ENCODE assay signal across 8 mouse cellular contexts in genomic region chr14:30593279-30594091, GRCm38 (mm10). TPM values are rescaled to one million over a fixed set of nuclear protein-coding genes. Genes with fewer than 3 reads are reported as not detected.
DNase-seq lines count a peak whose midpoint lies in the region; ATAC-seq lines count a peak whose summit lies in the region.

No protein-coding gene starts in this region.

- H3K9ac ChIP-seq in embryonic facial prominence, embryonic 13.5 days: peak overlapping the region; percentile 7; the same call in 1 of the 2 replicates
- H3K9ac ChIP-seq in heart, embryonic 13.5 days: peak overlapping the region; percentile 64
- peak overlapping the region; percentile 42 for H3K9ac ChIP-seq in kidney, embryonic 16.5 days (replicated peaks; ENCODE audit: low read length)
- H3K9ac ChIP-seq in liver, embryonic 16.5 days (ENCODE audit: low read depth, low read length): no peak overlapping the region
- H3K9ac ChIP-seq in neural tube, embryonic 14.5 days (replicated peaks; ENCODE audit: low read depth, low read length): no peak overlapping the region

- peak; percentile 38; the same call in 1 of the 2 replicates for ATAC-seq in embryonic facial prominence, embryonic 13.5 days (ENCODE audit: insufficient number of reproducible peaks, insufficient read depth, low FRiP score, low TSS enrichment, low read depth)
- no peak; the same call in 1 of the 2 replicates for ATAC-seq in heart, embryonic 13.5 days (ENCODE audit: extremely low read depth, insufficient number of reproducible peaks, low FRiP score, low TSS enrichment)
- ATAC-seq in kidney, embryonic 16.5 days (ENCODE audit: low FRiP score, low TSS enrichment): peak; percentile 29
- ATAC-seq in liver, embryonic 16.5 days (ENCODE audit: low read depth): peak; percentile 50
- ATAC-seq in neural tube, embryonic 14.5 days (ENCODE audit: low read depth): peak; percentile 49; the same call in 1 of the 2 replicates
- ATAC-seq in megakaryocyte-erythroid progenitor cell, adult 5-6 weeks (replicated peaks; ENCODE audit: low FRiP score, low TSS enrichment, poor library complexity, severe bottlenecking): no peak

- 47% methylated on average over 11 of the region's 11 CpGs for WGBS in embryonic facial prominence, embryonic 13.5 days
- WGBS in heart, embryonic 13.5 days: 37% methylated on average over 11 of the region's 11 CpGs
- WGBS in kidney, embryonic 16.5 days: 40% methylated on average over 11 of the region's 11 CpGs
- WGBS in liver, embryonic 16.5 days (ENCODE audit: insufficient replicate concordance): 41% methylated on average over 11 of the region's 11 CpGs
- 33% methylated on average over 11 of the region's 11 CpGs for WGBS in neural tube, embryonic 14.5 days

- no peak overlapping the region for H3K4me3 ChIP-seq in embryonic facial prominence, embryonic 13.5 days
- H3K4me3 ChIP-seq in heart, embryonic 13.5 days: no peak overlapping the region
- no peak overlapping the region for H3K4me3 ChIP-seq in kidney, embryonic 16.5 days (ENCODE audit: low read length)
- H3K4me3 ChIP-seq in liver, embryonic 16.5 days (ENCODE audit: low read depth, low read length): no peak overlapping the region
- no peak overlapping the region for H3K4me3 ChIP-seq in neural tube, embryonic 14.5 days (ENCODE audit: low read depth, low read length)

- H3K9me3 ChIP-seq in embryonic facial prominence, embryonic 13.5 days: no peaks in the 10 kb centered on the region
- no peaks in the 10 kb centered on the region for H3K9me3 ChIP-seq in heart, embryonic 13.5 days
- no peaks in the 10 kb centered on the region for H3K9me3 ChIP-seq in kidney, embryonic 16.5 days (ENCODE audit: low read length)
- H3K9me3 ChIP-seq in liver, embryonic 16.5 days (replicated peaks; ENCODE audit: control insufficient read depth, low read length): no peaks in the 10 kb centered on the region
- H3K9me3 ChIP-seq in neural tube, embryonic 14.5 days (ENCODE audit: control insufficient read depth, low read length): no peaks in the 10 kb centered on the region

- peak overlapping the region; percentile 70 for H3K27ac ChIP-seq in embryonic facial prominence, embryonic 13.5 days
- peak overlapping the region; percentile 94 for H3K27ac ChIP-seq in heart, embryonic 13.5 days (replicated peaks)
- peak overlapping the region; percentile 59 for H3K27ac ChIP-seq in kidney, embryonic 16.5 days (ENCODE audit: low read length)
- peak overlapping the region; percentile 49 for H3K27ac ChIP-seq in liver, embryonic 16.5 days (ENCODE audit: low read length)
- H3K27ac ChIP-seq in neural tube, embryonic 14.5 days (ENCODE audit: low read depth, low read length): peak overlapping the region; percentile 1; the same call in 1 of the 2 replicates

- no peaks in the 10 kb centered on the region for H3K27me3 ChIP-seq in embryonic facial prominence, embryonic 13.5 days
- no peaks in the 10 kb centered on the region for H3K27me3 ChIP-seq in heart, embryonic 13.5 days (replicated peaks)
- no peaks in the 10 kb centered on the region for H3K27me3 ChIP-seq in kidney, embryonic 16.5 days (ENCODE audit: insufficient read depth, low read length)
- H3K27me3 ChIP-seq in liver, embryonic 16.5 days (ENCODE audit: control insufficient read depth, insufficient read depth, low read depth, low read length): no peaks in the 10 kb centered on the region
- no peaks in the 10 kb centered on the region for H3K27me3 ChIP-seq in neural tube, embryonic 14.5 days (ENCODE audit: control insufficient read depth, insufficient read depth, low read length)

- peaks cover 20% of the 10 kb centered on the region for H3K4me1 ChIP-seq in embryonic facial prominence, embryonic 13.5 days
- peaks cover 42% of the 10 kb centered on the region for H3K4me1 ChIP-seq in heart, embryonic 13.5 days
- H3K4me1 ChIP-seq in kidney, embryonic 16.5 days (ENCODE audit: insufficient read depth, low read length): no peaks in the 10 kb centered on the region
- H3K4me1 ChIP-seq in liver, embryonic 16.5 days (ENCODE audit: control insufficient read depth, low read depth, low read length): peaks cover 2% of the 10 kb centered on the region
- peaks cover 13% of the 10 kb centered on the region; the same call in 1 of the 2 replicates for H3K4me1 ChIP-seq in neural tube, embryonic 14.5 days (ENCODE audit: control insufficient read depth, insufficient read depth, low read length)

- peaks cover 31% of the 10 kb centered on the region for H3K36me3 ChIP-seq in embryonic facial prominence, embryonic 13.5 days
- H3K36me3 ChIP-seq in heart, embryonic 13.5 days: peaks cover 32% of the 10 kb centered on the region
- H3K36me3 ChIP-seq in kidney, embryonic 16.5 days (ENCODE audit: insufficient read depth, low read length): peaks cover 15% of the 10 kb centered on the region
- H3K36me3 ChIP-seq in liver, embryonic 16.5 days (ENCODE audit: control insufficient read depth, insufficient read depth): no peaks in the 10 kb centered on the region
- 0 out of 2 replicates have a peak, but pooled peaks cover 2% of the 10 kb centered on the region for H3K36me3 ChIP-seq in neural tube, embryonic 14.5 days (ENCODE audit: control insufficient read depth, insufficient read depth, low read length)

- peak; percentile 69 for DNase-seq in urinary bladder, postnatal 14 days (ENCODE audit: low spot score)
- DNase-seq in urinary bladder, postnatal 36 days (ENCODE audit: low spot score in 2 of 2): no peak

- H3K4me2 ChIP-seq in embryonic facial prominence, embryonic 13.5 days: no peak overlapping the region
- peak overlapping the region; percentile 6 for H3K4me2 ChIP-seq in heart, embryonic 13.5 days
- no peak overlapping the region for H3K4me2 ChIP-seq in kidney, embryonic 16.5 days (replicated peaks; ENCODE audit: low read depth, low read length)
- no peak overlapping the region for H3K4me2 ChIP-seq in liver, embryonic 16.5 days (ENCODE audit: low read depth, low read length)
- no peak overlapping the region for H3K4me2 ChIP-seq in neural tube, embryonic 14.5 days (ENCODE audit: low read depth, low read length)

RNA-seq across cellular contexts. Expression of gene Prkcd, which starts 32.5 kb away (rescaled TPM):
- 50.9 and 52.0 TPM in 2 replicates for polyA plus RNA-seq in embryonic facial prominence, embryonic 13.5 days (2015; fragmentation: Nextera tagmentation; extraction: Ambion mirVana)
- polyA plus RNA-seq in heart, embryonic 13.5 days (2015; fragmentation: Nextera tagmentation; extraction: Ambion mirVana): 36.7 and 40.9 TPM in 2 replicates
- polyA plus RNA-seq in kidney, embryonic 16.5 days (2015; fragmentation: Nextera tagmentation; extraction: Ambion mirVana): 48.9 and 52.4 TPM in 2 replicates
- 16.3 and 16.4 TPM in 2 replicates for polyA plus RNA-seq in liver, embryonic 16.5 days (2015; fragmentation: Nextera tagmentation; extraction: Ambion mirVana)
- 20.6 and 36.6 TPM in 2 replicates for polyA plus RNA-seq in neural tube, embryonic 14.5 days (2014; fragmentation: Nextera tagmentation; extraction: Ambion mirVana)
- 33.4 and 47.3 TPM in 2 replicates for total RNA-seq in megakaryocyte-erythroid progenitor cell, adult 5-6 weeks (2014; fragmentation: Nextera tagmentation)
- 20.7 and 32.0 TPM in 2 replicates for total RNA-seq in megakaryocyte-erythroid progenitor cell, adult 5-6 weeks (2017)

RNA-seq across cellular contexts. Expression of gene Tkt, which starts 45.3 kb away (rescaled TPM):
- polyA plus RNA-seq in embryonic facial prominence, embryonic 13.5 days (2015; fragmentation: Nextera tagmentation; extraction: Ambion mirVana): 220 and 242 TPM in 2 replicates
- polyA plus RNA-seq in heart, embryonic 13.5 days (2015; fragmentation: Nextera tagmentation; extraction: Ambion mirVana): 86.2 and 96.6 TPM in 2 replicates
- 314 TPM in 2 replicates for polyA plus RNA-seq in kidney, embryonic 16.5 days (2015; fragmentation: Nextera tagmentation; extraction: Ambion mirVana)
- polyA plus RNA-seq in liver, embryonic 16.5 days (2015; fragmentation: Nextera tagmentation; extraction: Ambion mirVana): 175 and 178 TPM in 2 replicates
- polyA plus RNA-seq in neural tube, embryonic 14.5 days (2014; fragmentation: Nextera tagmentation; extraction: Ambion mirVana): 81.9 and 169 TPM in 2 replicates
- total RNA-seq in megakaryocyte-erythroid progenitor cell, adult 5-6 weeks (2014; fragmentation: Nextera tagmentation): 485 and 613 TPM in 2 replicates
- total RNA-seq in megakaryocyte-erythroid progenitor cell, adult 5-6 weeks (2017): 500 and 571 TPM in 2 replicates

Comparison
In these comparisons a context has a peak if more than half of its experiments do, and no peak if none do; other contexts are left out.
1. ATAC-seq: peak in embryonic facial prominence, embryonic 13.5 days (single experiment), kidney, embryonic 16.5 days (single experiment), liver, embryonic 16.5 days (single experiment) and neural tube, embryonic 14.5 days (single experiment); none in heart, embryonic 13.5 days (single experiment) and megakaryocyte-erythroid progenitor cell, adult 5-6 weeks (single experiment).
2. H3K27ac ChIP-seq: peak in every context shown above with its lines; median percentile 94 in heart, embryonic 13.5 days; 70 in embryonic facial prominence, embryonic 13.5 days; 59 in kidney, embryonic 16.5 days; 49 in liver, embryonic 16.5 days; 1 in neural tube, embryonic 14.5 days.
3. H3K9ac ChIP-seq: peak in embryonic facial prominence, embryonic 13.5 days (single experiment), heart, embryonic 13.5 days (single experiment) and kidney, embryonic 16.5 days (single experiment); none in liver, embryonic 16.5 days (single experiment) and neural tube, embryonic 14.5 days (single experiment).